Mouse (Mus musculus) fat pad, adult 2 months (tissue): ENCODE data around the gene Gm6482.
"Not testable (repeated sequence)": the region's sequence is repeated elsewhere in the genome, so short reads cannot be mapped to it uniquely, and the experiment has no call there.

Experiments used
- DNase-seq: peaks from one replicate; pipeline ENCODE4 v3.0.0-alpha.2; 2011; ENCODE audit warnings: low read depth, low spot score; ENCODE audit errors: extremely low read depth

Gm6482 gene

DNA sequence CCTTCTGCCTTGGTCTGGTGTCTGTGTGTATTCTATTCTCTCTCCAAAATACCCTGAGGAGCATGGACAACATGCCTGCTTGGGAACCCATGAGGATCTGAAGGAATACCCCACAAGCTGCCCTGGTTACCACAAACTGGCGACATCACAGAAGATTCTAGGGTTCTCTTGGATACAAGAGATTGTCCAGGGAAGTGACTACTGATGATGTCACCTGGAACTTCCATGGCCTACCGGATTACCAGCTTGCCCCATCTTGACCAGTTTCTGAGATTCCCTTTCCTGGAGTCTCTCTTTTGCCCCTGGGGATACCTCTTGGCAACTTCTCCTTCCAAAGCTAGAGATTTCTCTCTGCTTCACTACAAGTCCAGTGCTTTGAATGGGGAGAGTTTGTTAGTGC lies at the start of gene Gm6482:
Gene Gm6482, minus strand, starts transcription at position 101 of the 400 bp plus-strand sequence.
- DNase-seq, result not testable (repeated sequence)

DNA sequence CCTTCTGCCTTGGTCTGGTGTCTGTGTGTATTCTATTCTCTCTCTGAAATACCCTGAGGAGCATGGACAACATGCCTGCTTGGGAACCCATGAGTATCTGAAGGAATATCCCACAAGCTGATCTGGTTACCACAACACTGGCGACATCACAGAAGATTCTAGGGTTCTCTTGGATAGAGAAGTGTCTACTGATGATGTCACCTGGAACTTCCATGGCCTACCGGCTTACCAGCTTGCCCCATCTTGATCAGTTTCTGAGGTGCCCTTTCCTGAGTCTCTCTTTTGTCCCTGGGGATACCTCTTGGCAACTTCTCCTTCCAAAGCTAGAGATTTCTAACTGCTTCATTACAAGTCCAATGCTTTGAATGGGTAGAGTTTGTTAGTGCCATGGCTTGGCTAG lies 45.3 kb upstream of the Gm6482 start, which contains the start of gene Gm7954:
Gene Gm7954, minus strand, starts transcription at position 101 of the 400 bp plus-strand sequence.
- DNase-seq, result not testable (repeated sequence)

DNA sequence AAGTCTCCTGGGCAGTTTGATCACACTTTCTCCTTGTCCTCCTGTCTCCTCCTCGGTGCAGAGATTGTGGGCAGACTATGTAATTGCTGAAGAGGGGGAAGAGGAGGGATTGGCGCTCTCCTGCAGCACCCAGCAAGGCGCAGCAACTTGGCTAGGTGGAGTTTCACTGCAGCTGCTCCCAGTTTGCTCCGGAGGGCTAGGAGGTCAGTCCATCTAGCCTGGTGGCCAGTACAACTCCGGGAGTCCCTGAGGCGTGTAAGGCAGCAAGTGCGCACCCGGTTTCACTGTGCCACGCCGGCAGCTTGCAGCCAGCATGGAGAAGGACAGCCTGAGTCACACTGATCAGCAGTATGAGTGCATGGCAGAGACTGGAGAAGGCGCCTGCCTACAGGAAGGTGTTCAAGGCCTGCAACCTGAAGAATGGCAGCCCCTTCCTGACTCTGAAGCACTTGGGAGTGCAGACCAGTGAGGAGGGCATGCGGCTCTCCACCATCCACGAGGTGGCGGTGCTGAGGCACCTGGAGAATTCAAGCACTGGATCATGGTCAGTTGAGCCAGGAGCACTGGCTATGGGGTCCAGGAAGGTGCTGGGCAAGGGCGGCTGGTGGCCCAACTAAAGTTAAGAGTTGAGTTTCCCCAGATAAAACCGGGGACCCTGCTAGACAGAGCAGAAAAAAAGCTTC lies 17.5 kb upstream of the Gm6482 start:
- DNase-seq, result not testable (repeated sequence)

DNA sequence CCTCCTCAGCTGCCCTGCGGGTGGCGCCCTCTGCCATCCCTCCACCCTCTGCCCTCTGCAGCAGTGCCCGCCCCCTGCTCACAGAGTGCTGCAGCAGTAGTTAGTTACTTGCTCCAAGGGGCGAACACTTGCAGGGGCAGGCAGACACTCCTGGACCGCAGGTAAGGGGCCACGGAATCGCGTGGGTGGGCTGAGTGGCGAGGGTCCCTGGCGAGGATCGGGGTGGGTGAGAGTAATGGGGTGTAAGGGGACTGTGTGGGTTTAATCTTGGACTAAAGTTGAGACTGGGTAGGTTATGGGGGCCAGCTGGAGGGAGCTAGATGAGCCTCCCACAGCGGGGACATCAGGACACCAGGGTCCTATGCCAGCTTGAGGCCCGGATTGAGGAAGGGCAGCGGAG lies 16.6 kb upstream of the Gm6482 start:
- DNase-seq, result not testable (repeated sequence)

DNA sequence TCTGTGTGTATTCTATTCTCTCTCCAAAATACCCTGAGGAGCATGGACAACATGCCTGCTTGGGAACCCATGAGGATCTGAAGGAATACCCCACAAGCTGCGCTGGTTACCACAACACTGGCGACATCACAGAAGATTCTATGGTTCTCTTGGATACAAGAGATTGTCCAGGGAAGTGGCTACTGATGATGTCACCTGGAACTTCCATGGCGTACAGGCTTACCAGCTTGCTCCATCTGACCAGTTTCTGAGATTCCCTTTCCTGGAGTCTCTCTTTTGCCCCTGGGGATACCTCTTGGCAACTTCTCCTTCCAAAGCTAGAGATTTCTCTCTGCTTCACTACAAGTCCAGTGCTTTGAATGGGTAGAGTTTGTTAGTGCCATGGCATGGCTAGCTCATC lies 21.8 kb downstream of the Gm6482 start, which contains the start of gene Gm7945:
Gene Gm7945, minus strand, starts transcription at position 101 of the 400 bp plus-strand sequence.
- not testable (repeated sequence) for DNase-seq
